Mouse (Mus musculus): Measurements from ENCODE around the gene Zfpm1. TPM values are rescaled to one million over a fixed set of nuclear protein-coding genes. Genes with fewer than 3 reads are reported as not detected.
"Not testable (repeated sequence)": the region's sequence is repeated elsewhere in the genome, so short reads cannot be mapped to it uniquely, and the experiment has no call there.

The Zfpm1 gene
- polyA plus RNA-seq, 1 experiment from 2014 or later: 2.3 TPM

- 67% methylated on average over 10 of the region's 10 CpGs for WGBS
- Histone ChIP-seq H3K4me2 (replicated peaks; ENCODE audit: low read depth) (no peak overlapping the region), H3K36me3 (ENCODE audit: control insufficient read depth, insufficient read depth, low read length) (no peaks in the 10 kb centered on the region), H3K4me3 (ENCODE audit: low read depth, low read length) (no peak overlapping the region), H3K9ac (ENCODE audit: low read length) (no peak overlapping the region), H3K9me3 (ENCODE audit: control insufficient read depth, low read length) (no peaks in the 10 kb centered on the region), H3K27me3 (ENCODE audit: control insufficient read depth, insufficient read depth, low read length) (no peaks in the 10 kb centered on the region), H3K27ac (replicated peaks) (no peak overlapping the region), H3K4me1 (replicated peaks; ENCODE audit: control insufficient read depth, insufficient read depth) (0 out of 2 replicates have a peak, but pooled peaks cover 2% of the 10 kb centered on the region)
- no peak for ATAC-seq (ENCODE audit: low FRiP score, low TSS enrichment)
- TF ChIP-seq EP300 (optimal IDR thresholded peaks at IDR 0.05): no peak
- no peak for TF ChIP-seq CTCF (IDR thresholded peaks at IDR 0.05; ENCODE audit: low read depth)
- DNase-seq (ENCODE audit: low spot score): no peak
These were observed 39.5 kb downstream of the Zfpm1 start for GRCm38 (mm10) chr8:122321455-122321921.

- no peak overlapping the region for H3K4me2 ChIP-seq (replicated peaks; ENCODE audit: low read depth)
- H3K9ac ChIP-seq (ENCODE audit: low read length): no peak overlapping the region
- no peak overlapping the region for H3K27ac ChIP-seq (replicated peaks)
- DNase-seq (ENCODE audit: low spot score) (no peak), ATAC-seq (ENCODE audit: low FRiP score, low TSS enrichment) (no peak)
- H3K4me3 ChIP-seq (ENCODE audit: low read depth, low read length): no peak overlapping the region
- no peaks in the 10 kb centered on the region for H3K27me3 ChIP-seq (ENCODE audit: control insufficient read depth, insufficient read depth, low read length)
- WGBS: 90% methylated on average over 7 of the region's 7 CpGs
- H3K4me1 ChIP-seq (replicated peaks; ENCODE audit: control insufficient read depth, insufficient read depth): 0 out of 2 replicates have a peak, but pooled peaks cover 2% of the 10 kb centered on the region
- H3K36me3 ChIP-seq (ENCODE audit: control insufficient read depth, insufficient read depth, low read length): no peaks in the 10 kb centered on the region
- no peaks in the 10 kb centered on the region for H3K9me3 ChIP-seq (ENCODE audit: control insufficient read depth, low read length)
- TF ChIP-seq CTCF (IDR thresholded peaks at IDR 0.05; ENCODE audit: low read depth): no peak
- no peak for TF ChIP-seq EP300 (optimal IDR thresholded peaks at IDR 0.05)
These were observed 40.2 kb downstream of the Zfpm1 start for GRCm38 (mm10) chr8:122322126-122322525.

DNA sequence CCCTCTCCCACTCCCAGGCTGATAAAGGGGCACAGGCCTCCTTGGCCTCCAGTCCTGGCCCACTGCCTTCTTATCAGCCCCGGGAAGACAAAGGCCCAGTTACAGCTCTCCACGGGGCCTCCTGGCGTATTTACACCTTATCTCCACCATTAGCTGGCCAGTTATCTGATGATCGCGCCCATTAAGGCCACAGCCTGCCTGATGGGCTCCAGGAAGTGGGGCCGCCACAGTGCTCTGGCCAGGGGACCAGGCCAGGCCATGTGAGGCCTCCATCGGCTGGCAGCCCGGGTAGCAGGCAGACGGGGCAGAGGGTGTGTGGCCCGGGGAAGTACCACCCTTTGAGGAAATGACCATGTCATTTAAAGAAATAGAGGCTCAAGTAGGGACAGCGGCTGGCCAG lies 40.9 kb downstream of the Zfpm1 start:
- DNase-seq (ENCODE audit: low spot score) (peak; percentile 66), ATAC-seq (ENCODE audit: low FRiP score, low TSS enrichment) (no peak; the same call in 1 of the 2 replicates)
- no peaks in the 10 kb centered on the region for H3K27me3 ChIP-seq (ENCODE audit: control insufficient read depth, insufficient read depth, low read length)
- TF ChIP-seq CTCF (IDR thresholded peaks at IDR 0.05; ENCODE audit: low read depth): no peak
- TF ChIP-seq EP300 (optimal IDR thresholded peaks at IDR 0.05): no peak
- H3K9me3 ChIP-seq (ENCODE audit: control insufficient read depth, low read length): no peaks in the 10 kb centered on the region
- 0 out of 2 replicates have a peak, but pooled peaks cover 2% of the 10 kb centered on the region for H3K4me1 ChIP-seq (replicated peaks; ENCODE audit: control insufficient read depth, insufficient read depth)
- H3K4me3 ChIP-seq (ENCODE audit: low read depth, low read length): no peak overlapping the region
- no peak overlapping the region for H3K4me2 ChIP-seq (replicated peaks; ENCODE audit: low read depth)
- no peaks in the 10 kb centered on the region for H3K36me3 ChIP-seq (ENCODE audit: control insufficient read depth, insufficient read depth, low read length)
- 42% methylated on average over 11 of the region's 11 CpGs for WGBS
- 0 out of 2 replicates have a peak overlapping the region, but pooled peaks have one; percentile 61 for H3K27ac ChIP-seq (replicated peaks)
- H3K9ac ChIP-seq (ENCODE audit: low read length): no peak overlapping the region

- not testable (repeated sequence) for H3K4me3 ChIP-seq (ENCODE audit: low read depth, low read length); H3K4me2 ChIP-seq (replicated peaks; ENCODE audit: low read depth); H3K27me3 ChIP-seq (ENCODE audit: control insufficient read depth, insufficient read depth, low read length); H3K36me3 ChIP-seq (ENCODE audit: control insufficient read depth, insufficient read depth, low read length); H3K9me3 ChIP-seq (ENCODE audit: control insufficient read depth, low read length); H3K4me1 ChIP-seq (replicated peaks; ENCODE audit: control insufficient read depth, insufficient read depth); H3K9ac ChIP-seq (ENCODE audit: low read length)
- ATAC-seq (ENCODE audit: low FRiP score, low TSS enrichment): peak; percentile 63
- 12% methylated on average over 10 of the region's 13 CpGs for WGBS
- DNase-seq (ENCODE audit: low spot score): peak; percentile 67
- H3K27ac ChIP-seq (replicated peaks): 0 out of 2 replicates have a peak overlapping the region, but pooled peaks have one; percentile 40
These were observed 42.0 kb downstream of the Zfpm1 start for GRCm38 (mm10) chr8:122323951-122324402.

GRCm38 (mm10) chr8:122325196-122325595 lies 43.3 kb downstream of the Zfpm1 start:
- Histone ChIP-seq H3K27ac (replicated peaks) (no peak overlapping the region; the same call in 1 of the 2 replicates), H3K4me2 (replicated peaks; ENCODE audit: low read depth) (no peak overlapping the region), H3K9ac (ENCODE audit: low read length) (no peak overlapping the region), H3K9me3 (ENCODE audit: control insufficient read depth, low read length) (no peaks in the 10 kb centered on the region), H3K27me3 (ENCODE audit: control insufficient read depth, insufficient read depth, low read length) (no peaks in the 10 kb centered on the region), H3K4me3 (ENCODE audit: low read depth, low read length) (no peak overlapping the region), H3K36me3 (ENCODE audit: control insufficient read depth, insufficient read depth, low read length) (no peaks in the 10 kb centered on the region), H3K4me1 (replicated peaks; ENCODE audit: control insufficient read depth, insufficient read depth) (0 out of 2 replicates have a peak, but pooled peaks cover 2% of the 10 kb centered on the region)
- DNase-seq (ENCODE audit: low spot score): no peak
- no peak for ATAC-seq (ENCODE audit: low FRiP score, low TSS enrichment)
- 52% methylated on average over 2 of the region's 2 CpGs for WGBS
- no peak for TF ChIP-seq EP300 (optimal IDR thresholded peaks at IDR 0.05)

DNA sequence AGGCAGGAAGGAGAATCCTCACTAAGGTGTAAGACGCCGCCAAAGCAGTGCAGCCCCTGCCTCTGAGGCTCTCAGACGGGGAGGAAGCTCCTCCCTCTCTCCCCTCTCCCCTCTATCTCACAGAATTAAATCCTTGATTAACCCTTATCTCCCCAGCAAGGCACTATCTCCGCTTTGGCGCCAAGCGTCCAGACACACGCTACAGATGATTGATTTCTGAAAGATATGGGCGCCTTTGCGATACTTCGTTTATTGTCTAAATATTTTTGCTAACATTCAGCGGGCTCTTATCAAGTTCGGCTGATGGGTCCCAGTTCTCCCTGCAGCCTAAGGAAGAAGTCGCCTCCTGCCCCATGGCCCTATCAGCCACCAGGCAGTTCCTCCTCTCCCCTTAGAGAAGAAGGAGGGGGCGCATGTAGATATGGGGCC lies 44.2 kb downstream of the Zfpm1 start:
- no peak for DNase-seq (ENCODE audit: low spot score)
- H3K9me3 ChIP-seq (ENCODE audit: control insufficient read depth, low read length): no peaks in the 10 kb centered on the region
- H3K4me2 ChIP-seq (replicated peaks; ENCODE audit: low read depth): no peak overlapping the region
- no peak for TF ChIP-seq EP300 (optimal IDR thresholded peaks at IDR 0.05)
- TF ChIP-seq CTCF (IDR thresholded peaks at IDR 0.05; ENCODE audit: low read depth): no peak
- H3K36me3 ChIP-seq (ENCODE audit: control insufficient read depth, insufficient read depth, low read length): no peaks in the 10 kb centered on the region
- H3K9ac ChIP-seq (ENCODE audit: low read length): no peak overlapping the region
- ATAC-seq (ENCODE audit: low FRiP score, low TSS enrichment): no peak
- H3K4me1 ChIP-seq (replicated peaks; ENCODE audit: control insufficient read depth, insufficient read depth): 0 out of 2 replicates have a peak, but pooled peaks cover 2% of the 10 kb centered on the region
- no peak overlapping the region for H3K27ac ChIP-seq (replicated peaks)
- 38% methylated on average over 14 of the region's 14 CpGs for WGBS
- no peak overlapping the region for H3K4me3 ChIP-seq (ENCODE audit: low read depth, low read length)
- no peaks in the 10 kb centered on the region for H3K27me3 ChIP-seq (ENCODE audit: control insufficient read depth, insufficient read depth, low read length)
